Mouse (Mus musculus) spleen, postnatal 14 days (tissue): Measurements from ENCODE around the gene 1700003F12Rik.
A peak's percentile ranks its signal among the peaks of the same experiment; 100 is the strongest.

Experiments
- DNase-seq, 2 experiments: peaks; one replicate each; pipeline ENCODE4 v3.0.0; 2021 to 2022; ENCODE audit warnings: low spot score in 2 of 2

The 1700003F12Rik gene

DNA sequence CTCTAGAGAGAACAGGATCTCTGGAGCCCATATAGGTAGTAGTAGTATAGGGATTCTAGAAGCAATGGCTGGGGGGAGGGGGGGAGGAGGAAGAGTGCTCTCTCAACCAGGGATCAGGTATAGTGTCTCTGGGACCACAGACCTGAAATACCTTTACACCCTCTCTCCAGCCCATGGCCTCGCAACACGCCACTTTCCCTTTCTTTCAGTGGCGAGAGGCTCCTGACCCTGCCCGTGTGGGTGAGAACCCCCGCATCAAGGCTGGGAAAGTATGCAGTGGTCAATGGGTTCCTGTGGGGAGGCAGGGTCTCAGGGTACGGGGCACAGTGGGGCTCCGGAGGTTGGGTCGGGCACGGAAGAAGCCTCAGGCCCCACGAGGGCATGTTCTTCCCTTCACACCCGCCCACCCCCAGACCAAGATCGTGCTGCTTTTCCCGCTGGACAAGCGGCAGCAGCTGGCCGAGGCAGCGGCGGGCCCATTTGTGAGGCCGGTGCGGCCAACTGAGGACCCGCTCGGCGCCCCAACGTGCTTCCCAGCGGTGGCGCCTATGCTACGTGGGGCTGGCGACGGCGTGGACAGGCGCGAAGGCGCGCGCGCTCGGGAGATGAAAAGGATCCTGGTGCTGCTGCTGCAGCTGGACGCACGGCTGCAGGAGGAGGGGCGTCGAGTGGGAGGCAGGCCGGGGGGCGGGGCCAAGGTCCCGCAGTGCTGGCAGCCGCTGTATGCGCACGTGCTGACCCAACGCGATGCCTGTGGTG, 2.4 kb downstream of the 1700003F12Rik start:
- DNase-seq, result peak; percentile 33 to 41

- DNase-seq, result no peak
These were observed 3.0 kb downstream of the 1700003F12Rik start for GRCm38 (mm10) chr2:154549886-154550189.

DNA sequence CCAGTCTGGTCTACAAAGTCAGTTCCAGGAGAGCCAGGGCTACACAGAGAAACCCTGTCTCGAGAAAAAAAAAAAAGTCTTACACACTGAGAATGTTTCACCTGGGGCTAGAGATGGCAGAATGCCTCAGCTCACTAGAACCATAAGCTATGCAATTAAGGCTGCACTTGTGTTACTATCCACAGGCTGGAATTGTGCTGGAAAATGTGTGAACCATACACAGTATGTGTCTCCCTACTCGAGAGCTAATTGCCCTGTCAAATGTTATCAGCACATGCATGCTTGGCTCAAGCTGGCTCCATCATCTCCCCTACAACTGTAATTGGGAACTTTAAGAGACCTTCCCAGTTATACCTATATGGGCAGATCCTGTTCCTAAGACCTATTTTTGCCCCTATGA, 4.1 kb downstream of the 1700003F12Rik start:
- DNase-seq, result no peak

DNA sequence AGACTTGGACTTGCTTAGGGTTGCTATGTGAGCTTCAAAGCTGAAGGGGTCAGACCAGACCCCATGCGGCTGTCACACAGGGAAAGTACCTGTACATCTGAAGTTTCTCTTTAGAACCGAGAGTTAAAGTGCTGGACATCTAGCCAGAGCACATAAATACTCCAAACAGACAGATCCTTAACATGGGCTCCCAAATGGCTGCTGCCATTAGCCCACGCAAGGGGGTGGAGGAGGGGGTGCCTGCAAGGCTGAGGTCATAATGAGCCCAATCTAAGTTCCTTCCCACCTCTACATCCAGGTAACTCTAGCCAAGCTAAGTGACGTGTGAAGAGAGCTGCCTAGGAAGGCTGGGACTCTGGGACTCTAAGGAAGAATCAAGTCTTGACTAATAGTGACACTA, 4.6 kb downstream of the 1700003F12Rik start, which contains the start of gene Actl10:
Actl10 (plus strand) TSS at position 301 of the 400 bp plus-strand sequence.
- no peak for DNase-seq

DNA sequence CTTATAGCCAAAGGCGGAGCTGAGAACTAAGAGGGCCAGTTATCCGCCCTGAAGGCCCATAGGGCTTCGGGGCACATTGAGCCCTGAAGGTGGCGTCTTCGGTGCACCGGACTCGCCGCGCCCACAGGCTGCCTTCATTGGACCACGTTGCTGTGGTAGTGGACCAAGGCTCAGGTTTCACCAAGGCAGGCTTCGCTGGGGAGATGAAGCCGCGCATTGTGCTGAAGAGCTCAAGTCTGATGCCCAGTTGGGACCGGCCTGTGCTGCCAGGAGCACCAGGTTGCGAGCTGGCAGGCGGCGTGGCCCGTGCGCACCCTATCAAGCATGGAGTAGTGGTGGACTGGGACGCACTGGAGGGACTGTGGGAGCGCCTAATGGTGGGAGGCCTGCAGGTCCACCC, 5.0 kb downstream of the 1700003F12Rik start:
- DNase-seq, result no peak

DNA sequence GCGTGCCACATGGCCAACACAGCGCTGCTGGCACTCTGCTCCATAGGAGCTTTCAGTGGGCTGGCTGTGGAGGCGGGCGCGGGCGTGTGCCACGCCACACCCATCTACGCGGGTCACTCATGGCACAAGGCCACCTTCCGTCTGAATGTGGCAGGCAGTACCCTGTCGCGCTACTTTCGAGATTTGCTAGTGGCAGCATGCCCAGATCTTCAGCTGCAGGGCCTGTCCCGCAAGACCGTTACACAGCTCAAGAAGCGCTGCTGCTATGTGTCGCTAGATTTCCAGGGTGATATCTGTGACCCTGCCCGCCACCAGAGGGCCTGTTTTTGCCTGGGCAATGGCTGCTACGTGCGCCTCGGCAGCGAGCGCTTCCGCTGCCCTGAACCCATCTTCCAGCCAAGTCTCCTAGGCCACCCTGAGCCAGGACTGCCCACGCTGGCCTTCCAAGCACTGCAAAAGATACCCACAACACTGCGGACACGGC, 5.6 kb downstream of the 1700003F12Rik start:
- peak; percentile 52 to 63 for DNase-seq

DNA sequence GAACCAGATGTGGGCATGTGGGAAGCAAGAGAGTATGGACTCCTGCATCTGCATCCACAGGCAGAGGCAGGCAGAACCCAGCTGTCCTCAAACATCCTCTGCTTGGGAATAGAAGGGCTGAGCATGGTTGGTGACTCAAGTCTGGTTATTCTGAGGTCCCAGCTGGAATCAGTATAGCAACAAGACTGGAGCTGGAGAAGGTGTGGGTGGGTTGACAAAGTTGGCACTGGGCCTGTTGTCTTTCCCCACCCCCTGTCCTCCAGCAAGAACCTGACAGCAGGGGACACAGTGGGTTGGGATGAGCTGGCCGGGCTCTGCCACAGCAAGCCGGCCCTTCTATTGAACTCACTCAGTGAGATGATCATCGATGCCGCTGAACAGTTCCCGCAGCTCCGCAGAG, 8.3 kb downstream of the 1700003F12Rik start:
- DNase-seq, result no peak

GRCm38 (mm10) chr2:154557184-154557832, 10.4 kb downstream of the 1700003F12Rik start:
- DNase-seq, result no peak

GRCm38 (mm10) chr2:154558264-154559039, 11.6 kb downstream of the 1700003F12Rik start, which contains the start of gene Necab3:
Gene Necab3 (minus strand): TSS chr2:154558890.
- DNase-seq, result peak in 1 of 2 experiments; percentile 35

DNA sequence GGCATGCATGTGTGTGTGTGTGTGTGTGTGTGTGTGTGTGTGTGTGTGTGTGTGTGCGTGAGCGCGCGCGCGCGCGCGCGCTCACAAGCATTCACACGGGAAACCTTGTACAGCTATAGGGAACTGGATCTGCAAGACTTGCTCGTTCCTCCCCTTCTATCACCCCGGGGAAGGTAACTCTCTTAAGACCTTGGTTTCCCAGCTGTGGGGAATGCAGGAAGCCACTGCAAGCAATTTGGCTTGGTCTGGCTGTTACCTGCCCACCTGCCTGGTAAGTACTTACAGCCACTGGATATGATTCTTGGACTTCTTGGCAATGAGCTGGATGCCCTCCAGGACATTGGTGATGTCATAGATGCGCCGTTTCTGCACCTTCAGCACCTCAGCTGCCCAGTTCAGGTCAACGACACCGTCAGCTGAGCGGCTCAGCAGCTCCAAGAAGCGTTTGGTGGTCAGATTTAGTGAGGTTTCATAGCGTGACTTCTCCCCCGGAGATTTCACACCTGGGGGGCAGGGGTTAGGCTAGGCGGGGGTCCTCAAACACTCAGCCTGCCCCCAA, 16.8 kb downstream of the 1700003F12Rik start:
- no peak for DNase-seq

- no peak for DNase-seq
These were observed 18.7 kb downstream of the 1700003F12Rik start for GRCm38 (mm10) chr2:154565562-154565961.

- DNase-seq, result no peak
These were observed 19.8 kb downstream of the 1700003F12Rik start for GRCm38 (mm10) chr2:154566641-154567040.

- DNase-seq, result no peak
These were observed 20.9 kb downstream of the 1700003F12Rik start for GRCm38 (mm10) chr2:154567766-154568165.

DNA sequence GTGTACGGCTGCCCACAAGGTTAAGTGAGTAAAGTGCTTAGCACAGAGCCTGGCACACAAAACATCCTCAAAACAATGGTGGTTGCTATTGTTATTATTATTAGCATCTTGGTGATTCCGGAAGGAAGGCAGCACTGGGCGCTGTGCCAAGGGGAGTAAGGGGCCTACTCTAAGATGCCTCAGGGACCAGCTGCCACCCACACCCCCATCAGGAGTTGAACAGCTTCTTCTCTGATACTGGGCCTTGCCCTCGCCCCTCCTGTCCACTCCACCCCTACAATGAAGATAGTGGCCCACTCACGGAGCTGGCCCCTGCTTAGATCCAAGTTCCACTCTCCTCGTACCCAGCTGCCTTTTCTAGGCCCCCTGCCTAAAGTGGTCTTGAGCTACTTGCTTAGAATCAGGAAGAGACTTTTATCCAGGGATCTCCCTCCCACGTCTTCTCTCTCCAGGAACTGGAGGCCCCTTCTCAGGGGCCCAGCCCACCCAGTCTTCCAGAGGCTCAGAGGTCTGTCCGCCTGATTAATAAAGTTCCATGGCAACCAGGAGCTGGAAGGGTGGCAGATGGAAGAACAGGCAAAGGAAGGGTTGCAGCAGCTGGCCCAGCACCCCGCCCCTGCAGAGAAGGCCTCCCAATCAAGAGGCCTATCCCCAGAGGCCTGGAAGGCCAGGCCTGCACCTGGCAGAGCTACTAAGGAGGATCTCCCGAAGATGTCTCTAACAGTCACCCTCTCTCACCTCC, 21.6 kb downstream of the 1700003F12Rik start:
- no peak for DNase-seq

DNA sequence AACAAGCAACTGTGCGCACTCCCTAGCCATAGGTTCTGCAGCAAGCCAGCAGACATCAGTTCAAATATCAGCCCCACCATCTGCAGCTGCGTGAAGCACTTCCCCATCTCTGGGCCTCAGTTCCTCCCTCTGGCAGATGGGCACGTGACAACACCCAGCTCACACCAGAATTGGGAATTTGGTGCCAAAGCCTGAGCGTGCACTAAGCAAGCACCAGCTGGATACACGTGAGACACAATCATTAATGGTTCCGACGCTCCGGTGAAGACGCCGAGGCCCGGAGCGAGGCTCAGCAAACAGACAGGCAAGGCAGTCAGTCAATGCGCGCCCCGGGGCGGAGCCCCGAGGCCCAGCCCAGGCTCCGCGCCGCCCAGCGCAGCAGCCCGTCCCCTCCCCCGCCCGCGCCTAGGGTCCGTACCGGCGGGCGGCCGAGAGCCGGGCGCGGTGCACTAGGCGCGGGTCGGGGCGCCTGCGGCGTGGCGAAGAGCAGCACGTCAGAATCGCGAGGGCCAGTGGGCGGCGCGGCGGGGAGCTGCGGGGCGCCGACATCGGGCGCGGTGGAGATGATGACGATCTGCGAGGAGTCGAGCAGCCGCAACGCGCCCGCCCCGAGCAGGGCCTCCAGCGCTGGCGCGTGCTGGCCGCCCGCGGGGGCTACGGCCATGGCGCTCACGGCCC, 22.3 kb downstream of the 1700003F12Rik start:
- DNase-seq, result peak; percentile 51 to 60

DNA sequence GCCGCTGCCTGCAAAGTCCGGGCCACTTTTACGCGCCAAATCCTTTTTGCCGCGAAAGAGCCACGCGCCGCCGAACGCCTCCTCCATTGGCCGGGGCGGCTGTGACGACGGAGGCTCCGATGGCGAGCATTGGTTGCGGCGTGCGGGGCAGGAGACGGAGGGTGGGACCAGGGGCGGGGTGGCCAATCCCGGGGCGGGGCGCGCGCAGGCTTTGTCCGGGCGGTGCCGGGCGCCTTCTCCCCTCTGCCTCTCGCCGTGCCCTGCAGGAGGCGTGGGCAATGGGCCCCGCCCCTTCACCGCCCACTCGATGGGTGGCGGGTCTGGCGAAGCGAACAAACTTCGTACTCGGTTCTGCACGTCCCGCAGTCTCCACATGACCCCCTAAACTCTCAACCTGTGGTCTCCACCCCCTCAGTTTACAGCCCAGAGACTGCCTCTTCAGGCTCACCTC, 23.0 kb downstream of the 1700003F12Rik start, which contains the start of gene E2f1:
E2f1 (minus strand) TSS at position 57 of the 451 bp plus-strand sequence.
- peak; percentile 93 to 94 for DNase-seq

DNA sequence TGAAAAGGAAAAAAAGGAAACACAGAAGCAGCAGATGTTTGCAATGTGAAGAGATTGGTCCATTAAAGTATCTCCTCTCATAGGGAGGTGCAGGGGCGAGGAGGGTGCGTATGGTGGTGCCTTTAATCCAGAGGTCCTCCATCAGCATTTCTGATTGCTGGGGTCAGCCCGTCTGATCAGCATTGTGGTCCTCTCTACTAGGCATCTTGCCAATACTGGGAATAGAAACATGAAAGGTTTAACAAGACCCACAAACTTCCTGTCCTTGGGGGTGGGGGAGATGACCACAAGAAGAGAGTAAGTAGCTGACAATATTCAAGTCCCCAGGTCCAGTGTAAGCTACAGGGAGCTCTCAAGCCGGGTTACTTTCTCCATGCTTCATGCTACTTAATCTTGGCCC, 23.8 kb downstream of the 1700003F12Rik start:
- no peak for DNase-seq

GRCm38 (mm10) chr2:154571266-154571665, 24.4 kb downstream of the 1700003F12Rik start:
- no peak for DNase-seq

DNA sequence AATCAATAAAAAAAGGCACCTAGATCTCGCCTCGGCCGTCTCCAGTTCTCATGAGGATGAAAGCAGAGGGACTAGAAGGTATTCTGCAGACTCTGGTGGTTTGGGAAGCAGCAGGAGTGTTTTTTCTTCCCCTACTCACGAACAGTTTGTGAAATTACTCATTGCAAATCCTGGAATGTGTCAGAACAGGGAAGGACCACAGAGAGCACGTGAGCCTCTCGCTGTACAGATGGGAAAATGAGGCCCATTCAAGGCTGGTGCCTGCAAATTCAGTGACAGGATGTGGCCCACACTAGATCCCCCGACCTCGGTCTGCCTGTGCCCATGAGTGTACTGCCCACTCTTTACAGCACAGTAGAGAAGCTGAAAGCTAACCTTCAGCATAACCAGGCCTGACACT, 25.1 kb downstream of the 1700003F12Rik start:
- DNase-seq, result no peak

GRCm38 (mm10) chr2:154572996-154573395, 26.1 kb downstream of the 1700003F12Rik start:
- DNase-seq, result no peak
